Mouse (Mus musculus) brown adipose tissue, adult 24 weeks (tissue): ENCODE data around the gene Lilrb4a. TPM values are rescaled to one million over a fixed set of nuclear protein-coding genes. Genes with fewer than 3 reads are reported as not detected.

Source experiments
- polyA plus RNA-seq: library from polyadenylated mRNA; stranded (reverse); fragments of >200 nt; gene quantifications from 2 replicates; pipeline ENCODE4 v1.2.4, GENCODE M21; 2012; ENCODE audit not compliant: missing spikeins, insufficient read depth, insufficient read length

Gene Lilrb4a
- polyA plus RNA-seq, 1 experiment = 7.6 TPM

Other genes starting within 250 kb of the Lilrb4a start
- 2.9 TPM in 1 of 2 replicates, not detected in the other for gene Gm49339, start 10.3 kb upstream of the Lilrb4a start, polyA plus RNA-seq
- 1.0 and 2.3 TPM in 2 replicates for gene Lilr4b, start 10.3 kb upstream of the Lilrb4a start, polyA plus RNA-seq
- gene Fam162b, start 99.6 kb downstream of the Lilrb4a start, polyA plus RNA-seq = not detected in 2 replicates
- gene Gprc6a, start 140.5 kb downstream of the Lilrb4a start, polyA plus RNA-seq = not detected in 2 replicates
- gene Rfx6, start 186.8 kb downstream of the Lilrb4a start, polyA plus RNA-seq = not detected in 2 replicates